Mouse (Mus musculus): ENCODE measurements around the gene Tedc2.

DNA sequence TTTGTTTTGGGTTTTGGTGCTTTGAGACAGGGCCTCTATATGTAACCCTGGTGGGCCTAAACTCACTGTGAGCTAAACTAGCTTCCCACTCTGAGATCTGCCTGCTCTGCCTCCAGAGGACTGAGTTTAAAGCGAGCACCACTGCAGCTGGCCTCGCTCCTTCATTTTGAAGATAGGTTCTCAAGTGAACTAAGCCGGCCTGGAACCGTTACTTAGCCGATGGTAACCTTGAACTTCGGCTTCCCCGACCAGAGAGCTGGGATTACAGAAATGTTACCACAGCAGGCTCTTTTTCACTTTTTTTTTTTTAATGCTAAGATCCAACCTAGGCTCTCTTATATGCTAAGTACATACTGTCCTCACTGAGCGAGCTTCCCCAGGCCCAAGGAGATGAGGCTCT lies 27.4 kb downstream of the Tedc2 start:
- TF ChIP-seq REST (IDR thresholded peaks at IDR 0.05; ENCODE audit: insufficient read depth, insufficient read length) (no peak), MYOD1 (IDR thresholded peaks at IDR 0.05; ENCODE audit: control insufficient read depth in 1 of 3, insufficient read length in 2 of 3, low read depth in 2 of 3) (no peak), TCF3 (IDR thresholded peaks at IDR 0.05; ENCODE audit: insufficient read length, low read depth) (no peak), POLR2A (IDR thresholded peaks at IDR 0.05; ENCODE audit: insufficient read length, low read depth) (no peak), E2F4 (IDR thresholded peaks at IDR 0.05; ENCODE audit: insufficient read depth) (no peak), CEBPB (IDR thresholded peaks at IDR 0.05; ENCODE audit: insufficient read depth, poor library complexity, severe bottlenecking) (no peak), MAX (IDR thresholded peaks at IDR 0.05; ENCODE audit: low read depth) (no peak), POLR2AphosphoS2 (IDR thresholded peaks at IDR 0.05; ENCODE audit: insufficient read length, low read depth) (no peak), USF1 (IDR thresholded peaks at IDR 0.05; ENCODE audit: low read depth) (no peak), TCF12 (IDR thresholded peaks at IDR 0.05; ENCODE audit: insufficient read depth, poor library complexity, severe bottlenecking) (no peak), MYOG (IDR thresholded peaks at IDR 0.05; ENCODE audit: control insufficient read depth in 1 of 3, insufficient read depth in 1 of 3, insufficient read length in 2 of 3, low read depth in 2 of 3) (no peak), SRF (IDR thresholded peaks at IDR 0.05; ENCODE audit: control insufficient read depth, insufficient read length, low read depth) (no peak)
